Mouse (Mus musculus) fat pad, adult 2 months (tissue): ENCODE measurements around the gene Arhgap29.

Source experiments
- DNase-seq: peaks from one replicate; pipeline ENCODE4 v3.0.0-alpha.2; 2011; ENCODE audit warnings: low read depth, low spot score; ENCODE audit errors: extremely low read depth

The Arhgap29 gene

GRCm38 (mm10) chr3:121995125-121995524 is 42.8 kb downstream of the Arhgap29 start:
- DNase-seq, result no peak

GRCm38 (mm10) chr3:121999934-122000333 is 47.6 kb downstream of the Arhgap29 start:
- DNase-seq, result no peak

GRCm38 (mm10) chr3:122001568-122001967 is 49.2 kb downstream of the Arhgap29 start:
- DNase-seq, result no peak

GRCm38 (mm10) chr3:122009818-122010217 is 57.5 kb downstream of the Arhgap29 start:
- DNase-seq, result no peak

GRCm38 (mm10) chr3:122010292-122010691 is 58.0 kb downstream of the Arhgap29 start:
- DNase-seq, result no peak

GRCm38 (mm10) chr3:122012464-122012863 is 60.1 kb downstream of the Arhgap29 start:
- no peak for DNase-seq

GRCm38 (mm10) chr3:122018421-122018820 is 66.1 kb downstream of the Arhgap29 start:
- DNase-seq, result no peak

- no peak for DNase-seq
These were observed 66.8 kb downstream of the Arhgap29 start for GRCm38 (mm10) chr3:122019159-122019558.

GRCm38 (mm10) chr3:122021029-122021652 is 68.8 kb downstream of the Arhgap29 start:
- DNase-seq, result no peak

GRCm38 (mm10) chr3:122022355-122022754 is 70.0 kb downstream of the Arhgap29 start:
- DNase-seq, result no peak

GRCm38 (mm10) chr3:122026676-122027075 is 74.3 kb downstream of the Arhgap29 start:
- no peak for DNase-seq

- DNase-seq, result no peak
These were observed 75.4 kb downstream of the Arhgap29 start for GRCm38 (mm10) chr3:122027776-122028175.

- DNase-seq, result no peak
These were observed 81.0 kb downstream of the Arhgap29 start for GRCm38 (mm10) chr3:122033248-122033837.

- DNase-seq, result no peak
These were observed 81.9 kb downstream of the Arhgap29 start for GRCm38 (mm10) chr3:122034240-122034639.

GRCm38 (mm10) chr3:122035092-122035491 is 82.8 kb downstream of the Arhgap29 start:
- DNase-seq, result no peak

GRCm38 (mm10) chr3:122040522-122040921 is 88.2 kb downstream of the Arhgap29 start:
- DNase-seq, result no peak

- no peak for DNase-seq
These were observed 90.8 kb downstream of the Arhgap29 start for GRCm38 (mm10) chr3:122043102-122043501.

GRCm38 (mm10) chr3:122043799-122044547 is 91.6 kb downstream of the Arhgap29 start, which contains the start of gene Abca4:
Gene Abca4, plus strand, starts transcription at chr3:122044443.
- no peak for DNase-seq

- no peak for DNase-seq
These were observed 93.9 kb downstream of the Arhgap29 start for GRCm38 (mm10) chr3:122046187-122046620.

GRCm38 (mm10) chr3:122047402-122047801 is 95.1 kb downstream of the Arhgap29 start:
- no peak for DNase-seq

- DNase-seq, result no peak
These were observed 95.8 kb downstream of the Arhgap29 start for GRCm38 (mm10) chr3:122047921-122048861.
